Mouse (Mus musculus) ovary, postnatal 14 days (tissue): ENCODE measurements at regions not wholly inside any gene's neighbourhood (a gene's known extent, or its start where the extent isn't known, plus 50 kb on each side); places are given as distances from the start of the nearest gene placed in this dataset.

Experiments
- DNase-seq: peaks from one replicate; pipeline ENCODE4 v3.0.0; 2022; ENCODE audit warnings: low spot score

DNA sequence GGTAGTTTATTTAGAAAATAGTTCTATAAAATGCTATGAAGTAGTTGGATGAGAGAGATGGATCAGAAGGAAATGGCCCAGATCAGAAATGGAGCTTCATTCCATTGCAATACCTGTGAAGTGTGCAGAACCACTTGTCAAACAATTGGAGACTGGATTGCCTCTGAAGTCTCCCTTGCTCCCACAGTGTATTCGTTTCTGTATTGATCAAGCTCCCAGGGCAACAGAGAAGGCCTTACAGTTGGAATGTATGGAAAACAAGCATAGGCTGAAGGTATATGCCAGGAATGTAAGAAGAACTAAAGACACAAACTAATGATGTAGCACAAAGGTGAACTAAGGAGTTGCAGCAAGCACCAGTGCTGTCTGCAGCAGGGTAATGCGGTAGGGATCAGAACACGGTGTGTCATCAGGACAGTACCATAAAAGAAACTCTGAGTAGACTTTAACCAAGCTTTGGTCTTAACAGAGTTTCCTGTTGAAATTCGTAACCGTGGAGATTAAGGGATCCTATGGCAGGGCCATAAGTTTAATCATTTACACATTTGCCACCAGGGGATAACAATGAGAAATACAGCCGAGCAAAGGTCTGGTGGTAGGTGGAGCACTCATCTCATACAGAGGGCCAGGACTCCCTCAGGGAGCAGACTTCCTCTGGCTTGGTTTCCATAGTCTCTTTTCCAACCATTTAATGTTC, 732.9 kb upstream of the 2610301B20Rik start:
- DNase-seq: no peak

DNA sequence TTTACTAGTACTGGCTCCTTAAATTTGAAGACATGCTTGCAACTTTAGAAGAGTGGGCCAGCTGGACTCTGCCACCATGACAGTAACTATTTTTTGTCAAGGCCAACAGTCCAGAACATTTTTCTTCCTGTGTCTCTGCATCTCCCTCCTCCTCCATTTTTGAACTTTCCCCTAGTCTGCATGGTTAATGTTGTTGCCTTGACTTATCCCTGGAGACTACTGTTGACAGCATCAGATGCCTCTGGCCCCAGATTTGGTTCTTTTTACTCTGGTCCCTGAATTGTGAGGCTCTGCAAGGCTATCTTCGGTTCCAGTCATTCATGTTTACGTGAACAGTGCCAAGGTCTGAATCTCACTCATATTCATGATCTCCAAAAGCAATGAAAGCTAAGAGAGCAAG, 724.4 kb upstream of the 2610301B20Rik start:
- DNase-seq: no peak

DNA sequence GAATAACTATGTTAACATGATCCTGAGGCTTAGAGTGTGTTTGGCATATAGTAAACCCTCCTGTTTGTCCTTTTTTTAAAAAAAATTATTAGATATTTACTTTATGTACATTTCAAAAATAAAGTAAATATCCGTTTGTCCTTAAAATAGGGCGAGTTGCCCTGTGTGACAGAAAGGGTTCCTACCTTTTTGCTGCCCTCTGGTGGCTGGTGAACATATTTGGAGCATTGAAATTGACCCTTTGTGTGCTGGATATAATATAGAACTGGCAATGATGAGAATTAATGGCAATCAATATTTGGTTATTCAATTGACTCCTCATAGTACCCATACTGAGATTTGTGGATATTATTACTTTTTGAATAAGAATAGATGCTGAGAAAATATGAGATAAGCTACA, 723.8 kb upstream of the 2610301B20Rik start:
- peak; percentile 19 for DNase-seq

DNA sequence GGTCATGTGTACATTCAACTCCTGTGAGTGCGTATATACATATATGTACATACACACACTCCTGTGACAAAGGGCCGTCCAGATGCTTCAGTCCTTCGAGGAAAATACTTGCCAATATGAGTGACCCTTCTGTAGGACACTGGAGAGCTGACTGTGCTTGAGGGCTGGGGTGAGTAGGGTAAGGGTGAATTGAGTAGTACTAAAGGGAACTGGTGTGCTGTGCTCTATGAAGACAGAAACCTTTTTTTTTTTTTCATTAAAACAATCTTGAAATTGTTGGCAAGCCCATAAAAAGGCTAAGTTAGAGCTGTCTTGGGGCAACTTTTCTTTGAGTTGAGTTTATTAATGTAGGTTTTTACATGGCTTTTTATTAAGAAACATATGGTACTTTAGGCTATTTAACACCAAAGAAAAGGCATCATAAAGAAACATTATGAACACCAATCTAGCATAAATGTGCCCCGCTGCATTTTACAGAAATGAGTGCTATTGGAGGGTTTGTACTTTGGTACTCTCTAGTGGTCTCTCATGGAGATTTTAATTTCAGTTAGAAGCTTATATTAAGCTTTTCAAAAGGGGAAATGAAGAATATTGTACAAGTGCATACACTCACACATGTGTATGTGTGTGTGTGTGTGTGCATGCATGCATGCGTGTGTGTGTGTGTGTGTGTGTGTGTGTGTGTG, 718.5 kb upstream of the 2610301B20Rik start:
- no peak for DNase-seq

GRCm38 (mm10) chr4:10189896-10190295, 684.4 kb upstream of the 2610301B20Rik start:
- DNase-seq: no peak

GRCm38 (mm10) chr4:10197245-10197943, 676.9 kb upstream of the 2610301B20Rik start:
- no peak for DNase-seq

- no peak for DNase-seq
Measured at GRCm38 (mm10) chr4:10201835-10202234, 672.5 kb upstream of the 2610301B20Rik start.

DNA sequence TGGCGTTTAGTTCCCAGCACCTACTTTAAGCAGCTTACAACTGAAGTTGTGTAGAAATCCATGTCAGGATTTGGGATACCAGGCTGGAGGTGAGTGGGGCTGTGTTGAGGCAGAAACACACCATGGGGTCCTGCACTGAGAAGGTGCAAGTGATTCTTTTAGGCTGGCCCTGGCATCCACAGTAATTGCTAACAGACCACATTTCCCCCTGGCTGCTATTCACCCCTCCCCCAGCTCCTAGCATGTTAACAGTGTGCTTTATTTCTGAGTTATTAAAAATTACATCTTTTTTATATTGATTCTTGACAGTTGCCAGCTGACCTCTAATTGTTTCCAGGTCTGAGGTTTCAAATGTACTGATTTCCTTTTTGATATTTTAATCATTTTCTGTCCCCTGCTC, 670.1 kb upstream of the 2610301B20Rik start:
- no peak for DNase-seq

DNA sequence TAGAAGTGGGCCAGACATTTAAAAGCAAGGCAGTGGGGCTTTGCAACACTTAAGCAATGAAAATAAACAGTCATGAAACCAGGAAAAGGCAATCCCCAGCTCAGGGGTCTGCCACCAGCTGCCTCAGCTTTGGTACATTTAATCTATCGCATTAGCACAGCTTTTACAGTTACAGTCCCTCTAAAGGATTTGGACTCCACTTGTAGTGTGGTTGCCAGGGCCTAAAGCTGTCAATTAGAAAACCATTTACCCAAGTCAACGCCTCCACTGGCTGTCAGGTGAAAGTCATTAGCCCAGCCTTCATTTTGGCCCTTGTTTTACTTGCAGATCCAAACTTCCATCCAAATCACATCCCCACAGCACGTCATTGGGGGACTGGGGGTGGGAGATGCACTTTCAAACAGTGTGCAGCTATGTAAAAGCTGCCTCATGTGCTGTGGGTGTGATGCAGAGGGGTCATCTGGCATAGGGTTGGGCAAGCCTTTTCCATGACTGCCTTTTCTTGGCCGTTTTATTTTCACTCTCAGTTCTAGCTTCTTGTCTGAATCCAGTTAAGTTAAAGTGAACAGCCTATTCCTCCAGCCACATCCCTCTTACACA, 664.9 kb upstream of the 2610301B20Rik start:
- no peak for DNase-seq

- no peak for DNase-seq
Measured at GRCm38 (mm10) chr4:10211303-10211702, 663.0 kb upstream of the 2610301B20Rik start.

DNA sequence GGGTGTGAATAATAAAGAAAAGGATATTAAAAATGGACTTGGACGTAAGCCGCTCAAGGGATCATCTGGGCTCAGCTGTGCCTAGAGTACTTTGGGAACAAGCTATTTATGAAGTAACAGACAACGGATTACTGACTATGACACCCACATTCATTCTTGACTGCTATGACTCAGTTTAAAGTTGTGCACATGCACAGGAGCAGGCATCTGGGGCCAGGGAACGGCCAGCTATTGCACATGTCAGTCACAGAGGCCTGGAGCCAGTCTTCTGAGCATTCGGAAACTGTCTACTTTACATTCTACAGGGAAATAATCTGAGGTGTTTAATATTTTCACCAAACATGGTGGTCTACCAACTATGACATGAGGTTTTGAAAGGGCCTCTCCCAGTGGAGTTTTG, 639.0 kb upstream of the 2610301B20Rik start:
- DNase-seq: no peak

- peak; percentile 1 for DNase-seq
Measured at GRCm38 (mm10) chr4:10242117-10242516, 632.2 kb upstream of the 2610301B20Rik start.

- no peak for DNase-seq
Measured at GRCm38 (mm10) chr4:10242909-10243308, 631.4 kb upstream of the 2610301B20Rik start.

DNA sequence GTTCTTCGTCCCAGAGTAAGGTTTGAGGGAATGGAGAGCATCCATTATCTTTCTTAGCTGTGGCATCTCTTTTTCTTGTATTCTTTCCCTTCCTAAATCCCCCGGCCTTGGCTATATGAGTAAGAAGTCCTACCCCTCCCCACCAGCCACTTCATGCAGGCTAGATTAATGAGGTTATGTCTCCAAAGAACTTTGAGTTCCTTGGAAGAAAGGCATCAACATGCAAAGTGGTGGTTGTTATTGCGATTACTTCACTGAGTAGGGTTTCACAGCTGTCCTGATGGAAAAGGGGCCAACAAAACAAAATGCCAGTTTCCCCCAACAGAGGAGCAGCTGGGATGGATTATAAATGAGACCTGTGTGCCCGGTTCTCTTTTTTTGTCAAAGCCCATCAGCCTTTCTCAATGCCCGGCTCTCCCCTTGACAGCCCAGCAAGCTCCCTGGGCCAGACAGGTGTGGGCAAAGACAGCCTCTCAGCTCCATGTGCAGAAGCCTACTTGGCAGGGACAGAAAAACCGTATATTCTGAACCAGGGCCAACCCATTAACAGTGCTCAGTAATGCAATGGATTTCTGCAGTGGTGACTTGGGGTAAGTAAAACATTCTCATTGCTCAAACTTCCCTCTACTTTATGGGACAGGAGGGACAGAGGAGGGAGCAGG, 620.1 kb upstream of the 2610301B20Rik start:
- DNase-seq: no peak

- DNase-seq: no peak
Measured at GRCm38 (mm10) chr4:10257537-10257936, 616.8 kb upstream of the 2610301B20Rik start.

DNA sequence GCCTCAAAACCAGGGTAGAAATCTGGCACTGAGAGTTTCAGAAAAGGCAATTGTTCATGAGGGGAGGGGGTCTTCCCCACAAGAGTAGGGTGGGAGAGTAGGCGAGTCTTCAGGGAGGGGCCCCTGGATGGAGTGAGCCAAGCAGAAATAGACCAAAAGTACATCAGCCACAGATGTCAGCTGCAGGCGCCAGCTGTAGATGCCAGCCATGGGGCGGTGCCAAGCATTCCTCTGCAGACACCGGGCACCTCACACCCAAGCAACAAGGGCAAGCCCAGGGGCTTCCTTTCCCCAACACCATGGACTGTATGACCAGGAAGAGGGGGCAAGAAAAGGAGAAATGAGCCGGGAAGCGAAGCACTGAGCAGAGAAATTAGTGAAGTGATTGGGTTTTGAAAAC, 613.9 kb upstream of the 2610301B20Rik start:
- DNase-seq: no peak

DNA sequence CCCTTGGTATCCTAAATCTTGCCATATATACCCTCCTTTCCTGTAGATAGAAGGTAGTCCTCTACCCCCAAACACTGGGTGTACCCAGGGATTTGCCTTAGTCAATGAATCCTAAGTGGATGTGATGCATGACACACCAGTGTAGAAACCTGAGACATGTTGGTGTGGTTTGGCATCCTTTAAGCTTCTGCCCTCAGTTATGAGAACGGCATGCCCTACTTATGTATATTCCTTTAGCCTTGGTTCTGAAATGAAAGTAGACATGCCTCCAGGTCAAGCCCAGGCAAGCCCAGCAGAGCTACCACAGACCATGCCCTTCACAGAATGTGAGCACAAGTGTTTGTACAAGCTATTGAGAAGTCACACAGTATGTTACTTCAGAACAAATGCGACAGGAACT, 608.4 kb upstream of the 2610301B20Rik start:
- no peak for DNase-seq

DNA sequence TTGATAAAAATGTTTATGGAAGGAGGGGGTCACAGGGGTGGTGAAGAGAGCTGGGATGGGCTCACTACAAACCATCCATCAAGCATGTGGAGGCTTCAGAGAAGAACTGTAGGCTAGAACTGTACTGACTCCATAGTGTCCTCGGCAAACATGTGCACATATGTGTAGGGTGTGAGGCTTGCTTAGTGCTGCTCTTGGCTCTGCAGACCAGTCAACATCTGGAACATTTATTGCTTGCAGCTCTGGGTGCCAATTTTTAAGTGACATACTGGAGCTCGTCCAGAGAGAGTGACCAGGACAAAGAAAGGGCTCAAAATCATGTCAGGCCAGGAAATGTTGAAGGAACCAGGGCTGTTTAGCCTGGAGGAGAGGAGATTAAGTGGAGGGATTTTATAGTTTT, 588.7 kb upstream of the 2610301B20Rik start:
- DNase-seq: peak; percentile 1

GRCm38 (mm10) chr4:10290326-10290725, 584.0 kb upstream of the 2610301B20Rik start:
- DNase-seq: no peak

DNA sequence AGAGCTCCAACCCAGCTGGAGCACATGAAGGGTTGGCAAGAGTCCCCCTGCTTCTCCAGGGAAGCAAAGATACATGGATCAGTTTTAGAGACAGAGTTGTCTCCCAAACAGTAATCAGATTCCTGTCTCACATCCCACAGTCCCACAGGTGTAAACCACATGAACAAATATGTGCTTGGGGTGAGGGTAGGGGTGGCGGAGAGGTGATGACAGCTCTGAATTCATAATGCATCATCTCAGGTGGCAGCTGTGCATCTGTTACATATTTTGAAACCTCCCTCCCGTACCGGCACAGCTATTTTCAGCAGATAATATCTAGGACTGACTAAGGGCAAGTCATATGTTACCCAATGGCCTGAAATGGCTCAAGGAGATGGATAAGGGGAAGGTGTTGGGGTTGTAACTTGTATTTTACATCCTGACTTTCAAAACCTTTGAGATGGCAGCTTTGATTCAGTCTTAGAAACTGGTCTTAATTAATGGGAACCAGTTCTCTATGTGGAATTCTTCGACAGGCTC, 579.2 kb upstream of the 2610301B20Rik start:
- no peak for DNase-seq

DNA sequence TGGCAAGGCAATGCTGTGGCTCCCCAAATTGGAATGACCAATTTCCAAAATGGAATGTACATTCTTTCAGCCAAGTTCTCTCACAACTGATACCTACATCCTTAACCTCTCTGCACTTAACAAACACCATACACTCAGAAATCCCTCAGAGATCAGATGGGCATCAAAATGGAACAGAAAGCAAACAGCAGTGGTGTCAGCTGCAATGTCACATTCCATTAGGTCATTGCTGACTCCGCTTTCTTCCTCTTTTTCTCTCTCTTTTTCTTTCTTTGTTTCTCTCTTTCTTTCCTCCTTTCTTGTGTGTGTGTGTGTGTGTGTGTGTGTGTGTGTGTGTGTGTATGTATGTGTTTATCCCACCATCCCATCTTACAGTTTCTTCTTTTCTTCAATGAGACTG, 578.1 kb upstream of the 2610301B20Rik start:
- DNase-seq: no peak

DNA sequence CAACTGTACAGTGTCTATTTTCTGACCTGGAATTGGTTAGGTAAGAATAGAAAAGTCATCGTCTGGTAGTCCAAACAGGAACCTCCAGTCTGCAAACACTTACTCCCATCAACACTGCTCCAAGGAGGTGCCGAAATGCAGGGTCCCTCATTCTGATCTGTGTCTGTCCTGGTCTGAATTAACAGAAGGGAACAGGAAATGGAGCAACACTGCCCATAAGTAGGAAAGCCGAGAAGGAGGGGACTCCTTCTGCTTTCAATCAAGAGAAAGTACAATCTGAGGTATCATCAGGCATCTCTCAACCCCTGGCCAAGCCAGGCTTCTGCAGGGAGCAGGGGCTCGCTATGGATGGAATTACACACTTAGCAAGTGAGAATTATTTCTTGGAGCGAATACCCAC, 562.4 kb upstream of the 2610301B20Rik start:
- DNase-seq: no peak
